Mouse (Mus musculus) right cerebral cortex, adult 18-20 months (tissue): ENCODE data around the gene Ccnyl1.
"Not testable (repeated sequence)": the region's sequence is repeated elsewhere in the genome, so short reads cannot be mapped to it uniquely, and the experiment has no call there.

ENCODE experiments used
- DNase-seq: peaks from one replicate; pipeline ENCODE4 v3.0.0; 2022; ENCODE audit warnings: mixed read lengths

The Ccnyl1 gene

GRCm38 (mm10) chr1:64690213-64691013, at the start of gene Ccnyl1:
Ccnyl1 (plus strand) TSS chr1:64690455.
- DNase-seq = peak; percentile 99

- DNase-seq = no peak
Observed at GRCm38 (mm10) chr1:64641069-64641468, 49.2 kb upstream of the Ccnyl1 start.

- not testable (repeated sequence) for DNase-seq
Observed at GRCm38 (mm10) chr1:64642541-64642940, 47.7 kb upstream of the Ccnyl1 start.

- DNase-seq = no peak
Observed at GRCm38 (mm10) chr1:64644513-64644912, 45.7 kb upstream of the Ccnyl1 start.

- no peak for DNase-seq
Observed at GRCm38 (mm10) chr1:64649362-64650124, 40.7 kb upstream of the Ccnyl1 start.

GRCm38 (mm10) chr1:64653701-64654100, 36.6 kb upstream of the Ccnyl1 start:
- no peak for DNase-seq

GRCm38 (mm10) chr1:64655415-64655814, 34.8 kb upstream of the Ccnyl1 start:
- no peak for DNase-seq

GRCm38 (mm10) chr1:64656423-64657129, 33.7 kb upstream of the Ccnyl1 start:
- no peak for DNase-seq

GRCm38 (mm10) chr1:64658876-64659275, 31.4 kb upstream of the Ccnyl1 start:
- DNase-seq = no peak

- no peak for DNase-seq
Observed at GRCm38 (mm10) chr1:64667111-64667633, 23.1 kb upstream of the Ccnyl1 start.

GRCm38 (mm10) chr1:64669451-64669850, 20.8 kb upstream of the Ccnyl1 start:
- DNase-seq = no peak

GRCm38 (mm10) chr1:64673931-64674330, 16.3 kb upstream of the Ccnyl1 start:
- DNase-seq = no peak

GRCm38 (mm10) chr1:64676060-64676839, 14.0 kb upstream of the Ccnyl1 start:
- no peak for DNase-seq

GRCm38 (mm10) chr1:64681499-64681898, 8.8 kb upstream of the Ccnyl1 start:
- no peak for DNase-seq

GRCm38 (mm10) chr1:64683039-64683438, 7.2 kb upstream of the Ccnyl1 start:
- peak; percentile 16 for DNase-seq

- DNase-seq = no peak
Observed at GRCm38 (mm10) chr1:64684440-64684839, 5.8 kb upstream of the Ccnyl1 start.

GRCm38 (mm10) chr1:64688046-64688445, 2.2 kb upstream of the Ccnyl1 start:
- no peak for DNase-seq

- no peak for DNase-seq
Observed at GRCm38 (mm10) chr1:64689561-64690212, 568 bp upstream of the Ccnyl1 start.

- DNase-seq = no peak
Observed at GRCm38 (mm10) chr1:64691121-64691551, 881 bp downstream of the Ccnyl1 start.

- no peak for DNase-seq
Observed at GRCm38 (mm10) chr1:64691581-64691980, 1.3 kb downstream of the Ccnyl1 start.

GRCm38 (mm10) chr1:64695156-64695555, 4.9 kb downstream of the Ccnyl1 start:
- no peak for DNase-seq

GRCm38 (mm10) chr1:64701780-64702179, 11.5 kb downstream of the Ccnyl1 start:
- DNase-seq = no peak
